Mouse (Mus musculus): ENCODE measurements around the gene Gse1. TPM values are rescaled to one million over a fixed set of nuclear protein-coding genes. Genes with fewer than 3 reads are reported as not detected.

Gene Gse1
- total and polyA plus RNA-seq, 3 experiments, result 12.1 to 24.3 (median 21.0) TPM

GRCm38 (mm10) chr8:120537818-120538396 lies 309.7 kb downstream of the Gse1 start:
- Histone ChIP-seq H3K27ac (peak overlapping the region; percentile 84), H3K4me1 (ENCODE audit: control insufficient read depth, insufficient read depth, low read length) (peaks cover 8% of the 10 kb centered on the region), H3K79me2 (replicated peaks; ENCODE audit: control insufficient read depth, insufficient read depth, low read length) (0 out of 2 replicates have a peak, but pooled peaks cover 2% of the 10 kb centered on the region), H3K27me3 (ENCODE audit: control insufficient read depth, insufficient read depth, low read length) (no peaks in the 10 kb centered on the region), H3K36me3 (ENCODE audit: control insufficient read depth, insufficient read depth, low read length) (no peaks in the 10 kb centered on the region), H3K9ac (ENCODE audit: low read depth, low read length) (peak overlapping the region; percentile 73), H3K4me3 (peak overlapping the region; percentile 59)
- DNase-seq, result peak; percentile 70 to 77
- 3% methylated on average over 40 of the region's 46 CpGs for WGBS
- intact Hi-C loops (cut with DNase I), result loop anchor here (5.0 kb wide), 1 partner anchor 311 kb away; the partner anchor contains the start of gene Gse1
- TF ChIP-seq CTCF (IDR thresholded peaks at IDR 0.05) (peak; percentile 21; the same call in 1 of the 2 replicates), POLR2A (IDR thresholded peaks at IDR 0.05; ENCODE audit: insufficient read depth, low read depth, low read length) (no peak)

- intact Hi-C loops (cut with DNase I), result loop anchor here (5.0 kb wide), 1 partner anchor 311 kb away; the partner anchor contains the start of gene Gse1
- TF ChIP-seq POLR2A (IDR thresholded peaks at IDR 0.05; ENCODE audit: insufficient read depth, low read depth, low read length) (no peak), CTCF (IDR thresholded peaks at IDR 0.05) (0 out of 2 replicates have a peak, but pooled peaks have one; percentile 1), EP300 (IDR thresholded peaks at IDR 0.05; ENCODE audit: insufficient read depth, low read depth, low read length) (peak; percentile 16; the same call in 1 of the 2 replicates)
These were observed 310.4 kb downstream of the Gse1 start for GRCm38 (mm10) chr8:120538397-120539240.

GRCm38 (mm10) chr8:120539381-120539774 lies 311.1 kb downstream of the Gse1 start:
- Histone ChIP-seq H3K36me3 (ENCODE audit: control insufficient read depth, insufficient read depth, low read length) (no peaks in the 10 kb centered on the region), H3K4me3 (no peak overlapping the region), H3K27me3 (ENCODE audit: control insufficient read depth, insufficient read depth, low read length) (no peaks in the 10 kb centered on the region), H3K79me2 (replicated peaks; ENCODE audit: control insufficient read depth, insufficient read depth, low read length) (0 out of 2 replicates have a peak, but pooled peaks cover 2% of the 10 kb centered on the region), H3K4me1 (ENCODE audit: control insufficient read depth, insufficient read depth, low read length) (peaks cover 12% of the 10 kb centered on the region), H3K9ac (ENCODE audit: low read depth, low read length) (no peak overlapping the region), H3K27ac (peak overlapping the region; percentile 51)
- TF ChIP-seq EP300 (IDR thresholded peaks at IDR 0.05; ENCODE audit: insufficient read depth, low read depth, low read length) (no peak), CTCF (IDR thresholded peaks at IDR 0.05) (0 out of 2 replicates have a peak, but pooled peaks have one; percentile 1), POLR2A (IDR thresholded peaks at IDR 0.05; ENCODE audit: insufficient read depth, low read depth, low read length) (no peak)
- DNase-seq, result peak in 1 of 2 experiments; percentile 70
- WGBS, result 40% methylated on average over 6 of the region's 6 CpGs
- intact Hi-C loops (cut with DNase I), result loop anchor here (5.0 kb wide), 1 partner anchor 312 kb away; the partner anchor contains the start of gene Gse1

More at GRCm38 (mm10) chr8:120538397-120539240, 310.4 kb downstream of the Gse1 start:
- Histone ChIP-seq H3K4me3 (peak overlapping the region; percentile 59), H3K27me3 (ENCODE audit: control insufficient read depth, insufficient read depth, low read length) (no peaks in the 10 kb centered on the region), H3K36me3 (ENCODE audit: control insufficient read depth, insufficient read depth, low read length) (no peaks in the 10 kb centered on the region), H3K9ac (ENCODE audit: low read depth, low read length) (peak overlapping the region; percentile 73), H3K27ac (peak overlapping the region; percentile 84), H3K79me2 (replicated peaks; ENCODE audit: control insufficient read depth, insufficient read depth, low read length) (0 out of 2 replicates have a peak, but pooled peaks cover 2% of the 10 kb centered on the region), H3K4me1 (ENCODE audit: control insufficient read depth, insufficient read depth, low read length) (peaks cover 10% of the 10 kb centered on the region)
- peak; percentile 71 to 87 for DNase-seq
- 13% methylated on average over 37 of the region's 37 CpGs for WGBS

- WGBS, result 60% methylated on average over 23 of the region's 23 CpGs
- Histone ChIP-seq H3K4me1 (ENCODE audit: control insufficient read depth, insufficient read depth, low read length) (peaks cover 10% of the 10 kb centered on the region), H3K9ac (ENCODE audit: low read depth, low read length) (no peak overlapping the region), H3K27ac (peak overlapping the region; percentile 51; the same call in 1 of the 2 replicates), H3K36me3 (ENCODE audit: control insufficient read depth, insufficient read depth, low read length) (no peaks in the 10 kb centered on the region), H3K27me3 (ENCODE audit: control insufficient read depth, insufficient read depth, low read length) (no peaks in the 10 kb centered on the region), H3K79me2 (replicated peaks; ENCODE audit: control insufficient read depth, insufficient read depth, low read length) (0 out of 2 replicates have a peak, but pooled peaks cover 2% of the 10 kb centered on the region), H3K4me3 (no peak overlapping the region)
- TF ChIP-seq CTCF (IDR thresholded peaks at IDR 0.05) (no peak), POLR2A (IDR thresholded peaks at IDR 0.05; ENCODE audit: insufficient read depth, low read depth, low read length) (no peak), EP300 (IDR thresholded peaks at IDR 0.05; ENCODE audit: insufficient read depth, low read depth, low read length) (no peak)
- no peak for DNase-seq
- intact Hi-C loops (cut with DNase I), result loop anchor here (5.0 kb wide), 1 partner anchor 313 kb away; the partner anchor contains the start of gene Gse1
These were observed 311.7 kb downstream of the Gse1 start for GRCm38 (mm10) chr8:120539775-120540625.

GRCm38 (mm10) chr8:120542995-120543394 lies 314.7 kb downstream of the Gse1 start:
- intact Hi-C loops (cut with DNase I), result loop anchor here (2.0 kb wide), 1 partner anchor 20 kb away; no protein-coding TSS in a partner anchor
- TF ChIP-seq POLR2A (IDR thresholded peaks at IDR 0.05; ENCODE audit: insufficient read depth, low read depth, low read length), result no peak
- no peak for TF ChIP-seq EP300 (IDR thresholded peaks at IDR 0.05; ENCODE audit: insufficient read depth, low read depth, low read length)
- TF ChIP-seq CTCF (IDR thresholded peaks at IDR 0.05), result no peak
- no peak overlapping the region for H3K27ac ChIP-seq
- H3K9ac ChIP-seq (ENCODE audit: low read depth, low read length), result no peak overlapping the region
- 50% methylated on average over 13 of the region's 13 CpGs for WGBS
- H3K4me3 ChIP-seq, result no peak overlapping the region
- no peaks in the 10 kb centered on the region for H3K36me3 ChIP-seq (ENCODE audit: control insufficient read depth, insufficient read depth, low read length)
- peaks cover 16% of the 10 kb centered on the region; the same call in 1 of the 2 replicates for H3K4me1 ChIP-seq (ENCODE audit: control insufficient read depth, insufficient read depth, low read length)
- H3K79me2 ChIP-seq (replicated peaks; ENCODE audit: control insufficient read depth, insufficient read depth, low read length), result 0 out of 2 replicates have a peak, but pooled peaks cover 2% of the 10 kb centered on the region
- no peaks in the 10 kb centered on the region for H3K27me3 ChIP-seq (ENCODE audit: control insufficient read depth, insufficient read depth, low read length)
- DNase-seq, result no peak

Measured in heart, adult 2 months (tissue).